Mouse (Mus musculus) thymus, postnatal 36 days (tissue): ENCODE results near the gene 1500009C09Rik.

Experiments used
- DNase-seq, 2 experiments: peaks; one replicate each; pipeline ENCODE4 v3.0.0; 2022; ENCODE audit warnings: mixed read lengths in 2 of 2

Gene 1500009C09Rik

DNA sequence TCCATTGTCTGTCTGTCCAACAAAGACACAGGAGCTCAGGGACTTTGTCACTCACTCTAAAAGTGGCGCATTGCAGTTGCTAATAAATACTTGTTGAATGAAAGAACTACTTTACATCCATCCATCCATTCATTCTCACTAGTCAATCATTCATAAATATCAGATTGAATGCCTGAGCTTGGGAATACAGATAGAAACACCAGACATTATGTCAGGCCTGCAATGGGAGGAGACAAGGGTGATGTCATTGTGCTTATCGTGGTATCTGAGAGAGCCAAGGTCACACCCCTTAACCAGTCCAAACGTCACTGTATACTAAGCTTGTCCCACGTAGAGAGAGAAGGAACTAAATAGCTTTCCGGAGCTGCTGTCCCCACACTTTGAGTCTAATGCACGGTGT is at the start of gene 1500009C09Rik:
Gene 1500009C09Rik, plus strand, starts transcription at position 301 of the 400 bp plus-strand sequence.
- no peak for DNase-seq

DNA sequence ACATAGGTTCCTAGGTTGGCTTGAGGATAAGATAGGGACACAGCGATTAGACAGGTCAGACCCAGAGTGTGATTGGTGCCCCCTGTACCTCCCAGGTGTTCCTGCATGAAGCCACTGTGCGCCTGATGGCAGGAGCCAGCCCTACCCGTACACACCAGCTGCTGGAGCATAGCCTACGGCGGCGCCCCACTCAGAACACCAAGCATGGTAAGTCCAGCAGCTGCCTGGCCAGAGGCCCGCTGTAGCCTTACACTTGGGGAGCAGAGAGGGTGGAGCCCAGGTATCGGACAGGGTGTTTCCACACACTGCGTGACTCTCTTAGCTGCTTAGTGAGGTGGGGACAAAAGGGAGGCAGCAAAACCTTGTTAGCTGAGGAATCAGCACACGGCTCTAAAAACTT is 49.1 kb upstream of the 1500009C09Rik start:
- DNase-seq, result no peak

DNA sequence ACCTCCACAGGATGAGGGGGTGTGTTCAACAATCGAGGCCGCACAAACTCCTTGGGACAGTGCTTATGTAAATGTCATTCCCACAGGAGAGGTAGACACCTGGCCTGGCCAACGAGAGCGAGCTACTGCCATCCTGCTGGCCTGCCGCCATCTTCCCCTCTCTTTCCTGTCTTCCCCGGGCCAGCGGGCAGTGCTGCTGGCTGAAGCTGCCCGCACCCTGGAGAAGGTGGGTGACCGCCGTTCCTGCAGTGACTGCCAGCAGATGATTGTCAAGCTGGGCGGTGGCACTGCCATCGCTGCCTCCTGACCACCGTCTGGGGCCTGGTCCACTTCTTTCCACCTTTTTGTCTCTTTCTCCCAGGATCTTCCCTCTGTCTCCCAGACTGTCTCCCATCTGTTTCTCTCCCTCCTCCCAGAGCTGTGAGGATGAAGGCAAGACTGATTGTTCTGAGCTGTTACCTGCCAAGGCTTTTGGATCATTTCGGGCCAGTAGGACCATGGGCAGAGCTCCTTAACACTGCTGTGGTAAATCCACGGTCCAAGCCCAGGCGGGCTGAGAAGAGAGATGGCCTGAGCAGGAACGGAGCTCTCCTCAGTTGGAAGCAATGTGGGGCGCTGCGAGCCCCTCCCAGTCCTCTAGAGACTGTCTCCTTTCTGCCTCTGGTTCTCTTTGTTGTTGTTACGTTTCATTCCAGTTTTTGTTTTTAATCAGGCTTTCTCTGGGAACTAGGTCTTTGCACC is 48.4 kb upstream of the 1500009C09Rik start:
- DNase-seq, result no peak

DNA sequence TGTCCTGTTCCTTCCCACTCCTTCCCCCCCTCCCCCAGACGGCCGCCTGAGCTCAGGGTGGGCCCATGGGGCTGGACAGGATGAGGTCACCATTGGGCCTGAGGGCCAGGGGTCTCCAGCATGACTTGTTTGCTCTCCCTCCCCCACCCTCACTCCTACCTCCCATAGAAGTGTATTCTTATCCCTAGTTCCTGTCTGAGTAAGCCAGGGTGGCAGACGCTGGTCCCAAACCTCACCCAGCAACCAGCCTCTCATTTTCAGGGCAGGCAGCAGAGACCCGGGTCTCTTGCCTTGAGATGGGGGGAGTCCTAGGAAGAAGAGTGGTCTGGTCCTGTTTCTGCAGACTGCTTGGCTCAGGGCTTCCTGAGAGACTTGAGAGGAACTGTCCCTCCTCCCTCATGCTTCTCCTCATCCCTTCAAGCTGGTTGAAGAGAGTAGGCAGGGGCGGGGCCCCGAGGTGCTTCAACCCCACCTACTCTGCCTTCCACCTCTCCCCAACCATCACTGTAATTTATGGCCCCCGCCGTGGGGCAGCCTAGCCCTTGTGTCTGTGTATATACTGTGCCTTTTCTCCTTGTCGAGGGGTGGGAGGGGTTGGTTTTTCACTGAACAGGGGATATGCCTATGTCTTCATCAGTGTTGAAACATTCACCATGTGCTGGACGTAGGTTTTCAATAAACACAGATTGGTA is 47.4 kb upstream of the 1500009C09Rik start:
- no peak for DNase-seq

DNA sequence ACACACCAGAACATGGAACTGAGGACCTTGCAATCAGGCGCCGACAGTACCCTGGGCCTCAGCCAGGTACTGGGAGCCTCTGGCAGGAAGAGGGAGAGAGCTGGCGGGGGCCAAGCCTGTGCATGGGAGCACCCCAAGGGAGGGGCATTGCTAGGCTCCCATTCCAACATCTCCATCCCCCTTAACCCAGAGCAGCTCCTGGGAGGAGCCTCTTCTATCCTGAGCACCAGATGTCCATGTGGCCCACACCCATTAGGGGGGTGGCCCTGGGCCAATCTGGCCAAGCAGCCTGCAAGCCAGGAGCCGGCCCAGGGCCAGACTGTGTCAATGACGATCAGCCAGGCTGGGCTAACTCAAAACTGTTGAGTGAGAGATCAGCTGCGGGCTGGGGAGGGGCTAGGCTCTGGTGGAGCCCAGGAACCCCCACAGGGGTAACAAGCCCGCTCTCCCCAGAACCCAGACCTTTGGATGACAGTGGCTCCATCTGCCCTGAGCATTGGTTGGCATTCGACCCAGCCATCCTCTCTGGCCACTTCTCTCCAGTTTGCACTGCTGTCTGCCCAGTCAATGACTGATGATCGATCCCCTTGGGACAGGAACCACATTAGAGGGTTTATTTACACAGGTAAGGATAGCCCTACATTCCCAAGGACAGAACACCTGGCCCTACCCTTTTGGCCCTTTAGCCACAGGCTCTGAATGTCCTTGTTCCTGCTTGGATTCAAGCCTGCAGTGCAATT is 45.7 kb upstream of the 1500009C09Rik start:
- DNase-seq, result no peak

DNA sequence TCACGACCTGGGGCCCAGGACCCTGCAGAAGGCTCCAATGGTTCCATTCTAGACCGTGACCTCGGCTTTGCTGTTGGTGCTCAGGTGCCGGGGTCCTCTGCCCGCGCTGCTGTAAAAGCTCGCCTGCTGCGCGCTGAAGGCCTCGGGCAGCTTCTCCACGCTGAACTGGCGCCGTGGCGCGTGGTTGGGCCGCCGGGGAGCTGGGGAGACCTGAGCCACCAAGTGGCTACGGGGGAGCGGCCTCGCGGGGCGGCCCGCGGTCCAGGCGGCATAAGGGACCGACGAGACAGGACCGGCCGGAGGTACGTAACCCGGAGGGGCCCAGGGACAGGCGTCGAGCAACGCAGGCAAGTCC is 45.1 kb upstream of the 1500009C09Rik start:
- no peak for DNase-seq

DNA sequence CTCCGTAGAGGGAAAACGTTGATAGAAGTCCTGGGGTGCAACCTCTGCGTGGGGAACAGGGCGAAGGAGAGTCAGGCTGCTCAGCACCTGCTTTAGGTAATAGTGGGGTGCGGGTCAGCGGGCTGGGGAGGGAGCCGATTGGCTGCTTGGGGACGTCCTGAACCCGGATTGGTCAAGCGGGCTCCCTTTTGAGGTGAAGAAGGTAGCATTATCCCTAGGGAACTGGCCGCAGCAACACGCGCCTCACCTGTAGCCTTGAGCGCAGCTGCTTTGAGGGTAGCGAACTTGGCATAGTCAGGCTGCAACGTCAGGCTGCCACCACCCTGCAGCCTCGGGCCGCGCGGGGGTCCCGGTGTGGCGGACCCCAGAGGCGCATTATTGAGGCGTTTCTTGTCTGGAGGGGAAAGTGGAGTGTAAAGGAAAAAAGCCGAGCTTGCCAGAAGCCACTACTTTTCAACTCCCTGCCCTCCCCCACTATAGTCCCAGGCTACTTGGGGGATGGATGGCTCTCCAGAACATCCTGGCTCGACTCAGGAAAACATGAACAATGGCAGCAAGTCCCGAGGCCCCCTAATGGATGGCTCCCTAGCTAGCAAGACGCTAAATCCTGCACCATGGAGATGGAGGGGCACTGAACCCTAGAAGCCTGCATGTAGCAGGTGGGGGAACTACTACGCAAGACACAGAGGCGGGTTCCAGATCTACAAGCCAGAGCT is 44.5 kb upstream of the 1500009C09Rik start:
- DNase-seq, result no peak

DNA sequence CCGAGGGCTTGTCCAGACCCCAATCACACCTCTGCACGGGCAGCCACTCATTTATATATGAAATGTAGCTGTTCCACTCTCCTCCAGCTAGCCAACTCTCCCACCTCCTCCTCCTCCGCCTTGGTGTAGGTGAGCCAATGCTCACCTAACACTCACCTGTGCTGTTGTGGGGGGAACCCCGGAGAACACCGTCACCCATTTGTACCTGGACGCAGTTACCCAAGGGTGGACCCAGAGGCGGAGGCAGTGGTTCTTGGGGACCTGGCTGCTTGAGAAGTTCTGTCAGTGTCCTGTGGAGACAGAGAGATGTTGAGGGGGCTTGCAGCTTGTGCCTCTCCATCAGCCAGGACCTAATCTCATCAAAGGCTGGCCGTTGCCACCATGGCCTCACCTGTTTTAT is 43.9 kb upstream of the 1500009C09Rik start:
- no peak for DNase-seq

DNA sequence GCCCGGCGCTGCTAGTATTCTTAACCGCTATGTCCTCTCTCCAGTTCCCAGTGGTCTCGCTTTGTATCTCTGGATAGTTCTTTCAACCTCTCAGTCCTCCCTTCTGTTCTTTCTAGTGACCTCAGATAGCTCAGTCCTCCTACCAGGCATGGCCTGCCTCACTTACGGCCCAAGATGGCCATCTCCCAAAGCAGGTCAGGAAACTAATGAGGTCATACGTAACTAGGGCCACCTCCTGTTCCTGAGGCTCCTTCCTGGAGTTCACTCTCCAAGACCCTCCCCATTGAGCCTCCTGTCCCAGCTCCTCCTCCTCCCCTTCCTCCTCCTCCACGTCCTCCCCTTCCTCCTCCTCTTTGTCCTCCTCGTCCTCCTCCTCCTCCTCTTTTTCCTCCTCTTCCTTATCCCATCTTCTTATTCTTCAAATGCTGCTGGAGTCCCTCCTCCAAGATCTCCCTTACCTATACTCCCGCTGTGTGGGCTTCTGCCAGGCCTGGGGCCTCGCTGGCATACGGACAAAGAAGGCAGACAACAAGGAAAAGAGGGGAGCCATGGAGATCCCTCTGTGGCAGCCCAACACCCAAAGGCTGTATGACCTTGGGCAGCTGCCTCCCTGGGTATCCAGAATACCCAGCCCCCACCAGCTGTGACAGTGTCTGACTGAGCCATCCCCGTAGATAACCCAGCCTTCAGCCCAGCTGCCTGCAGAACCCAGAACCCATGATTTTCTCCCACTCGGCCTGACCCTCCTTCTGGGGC is 42.7 kb upstream of the 1500009C09Rik start:
- no peak for DNase-seq

DNA sequence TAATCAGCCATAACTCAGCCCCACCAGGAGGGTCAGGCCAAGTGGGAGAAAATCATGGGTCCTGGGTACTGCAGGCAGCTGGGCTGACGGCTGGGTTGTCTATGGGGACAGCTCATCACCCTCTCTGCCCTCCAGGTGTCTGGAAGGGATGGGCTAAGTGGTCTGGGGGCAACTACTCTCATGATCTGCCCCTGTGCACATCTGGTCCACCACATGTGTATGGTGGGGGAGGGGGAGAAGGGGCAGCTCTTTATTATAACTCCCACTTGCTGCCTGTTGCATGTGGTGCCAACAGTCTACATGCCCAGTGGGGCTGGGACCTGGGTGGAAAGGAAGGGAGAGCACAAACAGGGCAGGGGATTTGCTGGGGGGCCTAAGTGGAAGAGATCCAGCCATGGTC is 41.4 kb upstream of the 1500009C09Rik start:
- DNase-seq, result no peak

DNA sequence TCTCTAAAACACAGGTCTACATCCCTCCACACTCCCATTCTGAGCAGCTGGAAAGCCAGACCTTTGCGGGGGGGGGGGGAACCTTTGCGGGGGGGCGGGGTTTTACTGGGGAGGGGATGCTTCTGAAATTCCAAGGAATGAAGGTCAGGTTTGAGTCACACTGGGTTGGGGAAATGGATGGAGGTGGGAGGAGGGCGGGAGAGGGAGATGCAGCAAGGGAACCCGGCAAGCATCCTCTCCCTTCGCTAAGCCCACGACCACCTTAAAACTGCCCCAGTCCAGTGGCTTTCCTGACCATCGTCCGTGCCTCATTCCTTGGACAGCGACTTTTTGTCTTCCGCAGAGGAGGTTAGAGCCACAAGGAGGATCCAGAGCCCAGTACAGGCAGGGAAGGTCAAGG is 40.9 kb upstream of the 1500009C09Rik start:
- no peak for DNase-seq

DNA sequence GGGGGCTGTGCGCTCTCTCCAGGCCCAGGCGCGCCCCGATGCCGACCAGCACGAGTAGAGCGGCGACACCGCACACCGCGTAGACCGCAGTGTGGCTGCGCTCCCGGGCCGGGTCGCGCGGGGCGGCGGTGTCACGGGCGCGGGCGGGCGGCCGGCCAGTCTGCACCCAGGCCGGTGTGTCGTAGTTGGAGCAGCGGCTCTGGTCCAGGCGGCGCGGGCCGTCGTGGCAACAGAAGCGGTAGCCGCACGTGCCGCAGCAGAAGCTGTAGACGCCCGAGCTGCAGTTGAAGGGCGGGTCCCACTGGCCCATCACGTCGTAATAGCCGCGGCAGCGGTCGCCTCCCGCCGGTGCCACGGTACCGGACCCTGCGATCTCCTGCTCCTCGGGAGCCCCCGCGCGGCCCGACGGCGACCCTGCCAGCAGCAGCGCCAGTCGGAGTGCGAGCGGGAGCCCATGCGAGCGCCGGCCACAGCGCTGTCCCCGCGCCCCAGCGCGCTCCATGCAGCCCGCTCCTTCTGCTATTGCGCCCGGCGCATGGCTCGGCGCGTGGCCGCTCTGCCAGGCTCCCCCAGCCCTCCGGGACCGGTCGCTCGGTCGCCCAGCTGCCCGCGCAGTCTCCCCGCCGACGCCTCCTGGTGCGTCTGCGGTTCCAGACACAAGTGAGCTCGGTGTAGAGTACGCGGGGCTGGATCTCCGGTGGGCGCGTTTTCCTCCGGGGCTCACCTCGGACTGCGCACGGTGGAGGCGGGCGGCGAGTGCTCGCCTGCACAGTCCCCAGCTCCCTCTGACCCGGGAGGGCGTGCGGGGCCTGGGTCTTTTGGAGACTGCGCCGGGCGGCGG is 40.1 kb upstream of the 1500009C09Rik start:
- no peak for DNase-seq

DNA sequence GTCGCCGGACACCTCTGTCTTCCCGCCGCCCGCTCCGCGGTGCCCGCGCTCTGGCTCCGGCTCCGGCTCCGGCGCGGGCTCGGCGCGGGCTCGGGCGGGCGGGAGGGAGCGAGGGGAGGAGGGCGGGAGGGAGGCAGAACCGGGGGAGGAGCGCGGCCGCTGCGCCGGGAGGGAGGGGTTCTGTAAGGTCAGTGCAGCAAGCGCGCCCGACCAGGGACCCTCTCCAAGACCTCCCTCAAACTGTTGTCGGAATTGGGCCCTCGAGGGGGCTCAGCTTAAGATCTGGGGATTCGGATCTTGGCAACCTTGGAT is 39.5 kb upstream of the 1500009C09Rik start, which contains the start of gene Shisa8:
Gene Shisa8, minus strand, starts transcription at position 64 of the 312 bp plus-strand sequence.
- no peak for DNase-seq

DNA sequence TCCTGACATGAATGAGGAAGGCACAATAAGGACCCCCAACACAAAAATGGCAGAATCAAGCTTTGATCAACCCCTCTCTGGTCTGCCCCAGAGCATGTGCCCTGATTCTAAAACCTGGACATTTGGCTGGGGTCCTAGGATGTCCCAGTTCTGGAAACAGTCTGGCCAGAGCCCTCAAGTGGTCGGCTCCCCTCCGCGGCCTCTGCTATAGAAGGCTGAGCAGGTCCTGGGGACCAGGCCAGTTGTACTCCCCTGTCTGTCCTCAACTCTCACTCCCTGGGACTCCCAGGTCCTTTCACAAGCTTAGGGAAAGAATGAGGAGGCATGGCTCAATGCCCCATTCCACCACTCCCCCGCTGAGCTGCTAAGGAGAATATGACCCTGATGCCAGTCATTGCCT is 39.0 kb upstream of the 1500009C09Rik start:
- DNase-seq, result no peak

DNA sequence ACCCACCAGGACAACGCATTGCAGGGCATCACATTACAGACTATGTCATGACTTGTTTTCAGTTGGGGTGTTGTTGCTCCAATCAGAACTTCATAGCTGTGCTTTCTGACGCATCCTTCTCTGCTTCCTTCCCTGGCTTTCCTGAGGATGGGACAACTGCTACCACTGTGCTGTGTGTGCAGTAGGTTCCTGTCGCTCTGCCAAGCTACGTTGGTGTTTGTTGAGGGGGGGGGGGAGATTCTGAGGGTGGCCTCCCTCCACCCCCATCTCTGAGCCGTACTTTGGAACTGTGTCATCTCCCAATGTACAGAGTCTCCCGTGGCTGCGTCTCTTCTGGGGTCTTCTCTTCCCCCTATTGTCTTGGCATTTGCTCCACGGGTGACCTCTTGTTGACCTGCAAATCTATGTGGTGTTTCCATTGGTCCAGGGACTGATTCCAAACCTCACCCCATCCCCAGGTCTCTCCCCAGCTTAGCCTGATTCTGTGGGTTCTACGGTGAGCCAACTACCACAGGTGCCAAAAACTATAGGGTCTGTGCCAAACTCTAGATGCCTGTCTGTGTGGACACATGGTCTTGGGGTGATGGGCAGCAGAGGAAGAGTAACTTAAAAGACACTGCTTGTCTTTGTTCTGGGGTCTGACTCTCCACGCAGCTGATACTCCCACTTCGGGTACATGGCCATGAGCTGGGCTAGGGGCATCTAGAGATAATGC is 36.7 kb upstream of the 1500009C09Rik start:
- DNase-seq, result no peak

DNA sequence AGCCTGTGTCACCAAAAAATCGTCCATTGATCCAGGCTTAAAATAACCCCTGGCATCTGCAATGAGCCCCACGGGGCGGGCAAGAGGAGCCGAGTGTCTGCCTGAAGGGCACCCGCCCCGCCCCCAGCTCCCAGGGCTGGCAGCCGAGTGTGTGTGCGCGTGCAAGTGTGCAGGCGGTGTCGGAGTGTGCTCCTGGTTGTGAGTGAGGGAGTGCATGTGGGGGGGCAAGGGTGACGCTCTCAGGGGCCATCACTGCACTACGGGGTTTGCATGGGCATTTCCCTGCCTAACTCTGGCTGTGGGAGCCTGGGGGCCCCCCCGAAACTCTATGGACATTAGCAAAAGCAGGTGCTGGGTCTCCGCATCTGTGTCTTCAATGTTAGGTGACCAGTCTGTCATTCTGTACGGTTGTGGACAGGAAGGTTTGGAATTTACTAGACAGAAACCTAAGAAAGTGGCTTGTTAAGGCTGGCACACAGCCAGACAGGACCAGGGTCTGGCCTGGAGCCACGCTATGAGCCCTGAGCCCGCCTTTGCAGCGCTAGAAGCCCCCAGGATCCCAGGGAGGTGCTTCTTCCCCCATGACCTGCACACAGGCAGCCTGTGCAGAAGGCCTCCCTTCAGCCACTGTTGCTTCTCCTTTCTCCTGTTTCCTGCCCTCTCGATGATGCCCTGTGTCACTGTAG is 35.9 kb upstream of the 1500009C09Rik start:
- DNase-seq, result no peak

DNA sequence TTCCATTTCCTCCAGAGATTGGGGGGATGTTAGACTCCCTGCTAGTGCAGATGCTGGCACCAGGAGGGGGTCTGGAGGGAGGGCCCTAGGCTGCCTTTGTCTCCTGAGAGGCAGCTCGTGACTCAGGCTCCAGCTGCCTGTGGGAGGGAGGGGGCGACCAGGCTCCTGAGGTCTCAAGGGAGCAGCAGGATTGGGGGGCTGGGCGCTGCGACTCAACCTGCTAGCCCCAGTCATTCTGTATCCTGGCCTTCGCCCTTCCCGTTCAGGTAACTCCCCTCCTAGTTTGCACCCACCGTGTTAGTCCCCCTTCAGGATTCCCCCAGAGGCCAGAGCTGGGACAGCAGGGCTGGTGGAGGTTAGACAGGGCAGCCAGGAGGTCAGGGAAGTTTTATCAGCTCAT is 35.2 kb upstream of the 1500009C09Rik start:
- no peak for DNase-seq

DNA sequence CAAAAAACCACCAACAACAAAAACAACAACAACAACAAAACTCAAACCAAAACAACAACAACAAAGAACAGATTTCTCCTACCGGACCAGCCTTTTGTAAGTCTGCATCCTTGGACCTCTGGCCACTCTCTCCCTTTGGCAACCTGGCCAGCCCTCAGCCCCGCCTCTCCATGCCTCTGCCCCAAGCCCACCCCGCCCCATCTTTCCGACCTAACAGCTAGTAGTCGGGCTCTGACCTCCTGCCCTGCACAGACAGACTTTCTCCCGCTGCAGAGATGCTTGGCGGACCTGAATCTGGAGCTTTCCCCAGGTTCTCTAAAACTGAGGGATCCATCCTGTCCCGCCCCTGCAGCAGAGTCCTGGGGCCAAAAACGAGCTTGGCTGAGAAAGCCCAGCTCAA is 34.2 kb upstream of the 1500009C09Rik start:
- no peak for DNase-seq

DNA sequence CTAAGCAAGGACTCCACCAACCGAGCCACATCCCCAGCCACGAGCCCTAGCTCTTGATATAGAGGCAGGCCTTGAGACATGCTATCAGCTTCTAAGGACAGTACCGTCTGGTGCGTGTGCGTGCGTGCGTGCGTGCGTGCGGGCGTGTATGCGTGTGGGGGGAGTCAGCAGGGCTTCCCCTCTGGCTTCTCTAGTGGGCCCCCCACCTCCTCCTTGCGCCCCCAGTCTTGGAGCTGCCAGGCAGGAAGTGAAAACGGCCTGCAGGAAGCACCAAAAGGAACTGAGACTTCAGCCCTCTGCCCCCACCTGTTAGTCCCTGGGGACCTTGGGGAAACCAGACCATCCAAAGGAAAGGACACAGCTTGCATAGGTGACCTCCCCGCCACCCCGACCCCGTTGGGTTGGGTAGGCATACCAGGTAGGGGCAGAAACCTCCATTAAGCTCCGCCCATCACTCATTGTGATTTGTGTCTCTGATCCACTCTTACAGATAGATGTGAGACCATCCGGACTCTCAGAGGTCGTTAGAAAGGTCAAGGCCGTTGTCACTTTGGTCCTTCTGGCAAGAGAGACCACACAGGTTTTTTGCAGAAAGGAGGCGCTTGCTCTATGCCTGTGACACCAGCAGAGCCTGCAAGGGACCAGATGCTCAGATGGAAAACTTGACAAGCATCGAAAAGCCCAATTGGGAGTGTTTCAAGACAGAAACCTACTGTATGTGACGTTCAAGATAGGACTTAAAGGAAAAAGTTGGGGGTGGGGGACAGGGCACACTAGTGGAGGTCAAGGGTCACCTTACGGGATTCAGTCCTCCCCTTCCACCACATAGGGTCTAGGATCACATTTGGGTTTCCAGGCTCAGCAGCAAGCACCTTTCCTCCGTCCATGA is 33.2 kb upstream of the 1500009C09Rik start:
- no peak for DNase-seq
